Mouse (Mus musculus) embryonic facial prominence, embryonic 11.5 days (tissue): ENCODE results near the gene Tox2. TPM values are rescaled to one million over a fixed set of nuclear protein-coding genes. Genes with fewer than 3 reads are reported as not detected.
A peak's percentile ranks its signal among the peaks of the same experiment; 100 is the strongest.

Source experiments
- ATAC-seq: fragments of 200-750 bp; cut with Nextera tagmentation; replicated peaks from 2 replicates; pipeline ENCODE4 v1.8.0; 2017; ENCODE audit warnings: low read depth; ENCODE audit not compliant: insufficient number of reproducible peaks, low FRiP score, low TSS enrichment
- DNase-seq: peaks from one replicate; pipeline ENCODE4 v3.0.0-alpha.2; 2015; ENCODE audit warnings: low spot score
- H3K27ac ChIP-seq: fragments of 300-500 bp; sonication (generic); replicated peaks from 2 replicates; pipeline ENCODE4 v1.5.1; 2014; ENCODE audit warnings: mild to moderate bottlenecking, low read depth, low read length, control low read depth
- H3K27me3 ChIP-seq: fragments of 300-500 bp; sonication (generic); 2 replicates; pipeline ENCODE4 v1.6.1; 2014; ENCODE audit warnings: mild to moderate bottlenecking, low read length, moderate library complexity, mixed read lengths; ENCODE audit not compliant: control insufficient read depth, insufficient read depth
- H3K36me3 ChIP-seq: fragments of 300-500 bp; sonication (generic); replicated peaks from 2 replicates; pipeline ENCODE4 v1.6.1; 2014; ENCODE audit warnings: low read depth, mild to moderate bottlenecking, low read length, moderate library complexity, mixed read lengths; ENCODE audit not compliant: control insufficient read depth, insufficient read depth
- H3K4me1 ChIP-seq: fragments of 300-500 bp; sonication (generic); 2 replicates; pipeline ENCODE4 v1.6.1; 2014; ENCODE audit warnings: low read length, mixed read lengths; ENCODE audit not compliant: control insufficient read depth, insufficient read depth
- H3K4me2 ChIP-seq: fragments of 300-500 bp; sonication (generic); 2 replicates; pipeline ENCODE4 v1.6.1; 2014; ENCODE audit warnings: low read depth, mild to moderate bottlenecking, control low read depth, low read length, moderate library complexity
- H3K4me3 ChIP-seq: fragments of 300-500 bp; sonication (generic); 2 replicates; pipeline ENCODE4 v1.5.1; 2014; ENCODE audit warnings: low read depth, low read length, control low read depth
- H3K9ac ChIP-seq: fragments of 300-500 bp; sonication (generic); replicated peaks from 2 replicates; pipeline ENCODE4 v1.6.1; 2014; ENCODE audit warnings: mild to moderate bottlenecking, control low read depth, low read length
- H3K9me3 ChIP-seq: fragments of 300-500 bp; sonication (generic); replicated peaks from 2 replicates; pipeline ENCODE4 v1.6.1; 2016; ENCODE audit warnings: mild to moderate bottlenecking, low read length, inconsistent platforms, mixed read lengths; ENCODE audit not compliant: control insufficient read depth
- WGBS: fragments of 180-500 bp; shearing (Covaris S2); extraction: QIAGEN DNeasy Blood & Tissue Kit; methylation state at CpG from one replicate; pipeline ENCODE4 v1.1.7; 2014; 5-methylcytosine and 5-hydroxymethylcytosine counted together
- polyA plus RNA-seq: library from polyadenylated mRNA; unstranded; fragments of >200 nt; fragmentation: Nextera tagmentation; extraction: Ambion mirVana; gene quantifications from 2 replicates; pipeline ENCODE4 v1.2.1, GENCODE M21; 2014

Gene Tox2
- 10.8 and 13.2 TPM in 2 replicates for polyA plus RNA-seq

DNA sequence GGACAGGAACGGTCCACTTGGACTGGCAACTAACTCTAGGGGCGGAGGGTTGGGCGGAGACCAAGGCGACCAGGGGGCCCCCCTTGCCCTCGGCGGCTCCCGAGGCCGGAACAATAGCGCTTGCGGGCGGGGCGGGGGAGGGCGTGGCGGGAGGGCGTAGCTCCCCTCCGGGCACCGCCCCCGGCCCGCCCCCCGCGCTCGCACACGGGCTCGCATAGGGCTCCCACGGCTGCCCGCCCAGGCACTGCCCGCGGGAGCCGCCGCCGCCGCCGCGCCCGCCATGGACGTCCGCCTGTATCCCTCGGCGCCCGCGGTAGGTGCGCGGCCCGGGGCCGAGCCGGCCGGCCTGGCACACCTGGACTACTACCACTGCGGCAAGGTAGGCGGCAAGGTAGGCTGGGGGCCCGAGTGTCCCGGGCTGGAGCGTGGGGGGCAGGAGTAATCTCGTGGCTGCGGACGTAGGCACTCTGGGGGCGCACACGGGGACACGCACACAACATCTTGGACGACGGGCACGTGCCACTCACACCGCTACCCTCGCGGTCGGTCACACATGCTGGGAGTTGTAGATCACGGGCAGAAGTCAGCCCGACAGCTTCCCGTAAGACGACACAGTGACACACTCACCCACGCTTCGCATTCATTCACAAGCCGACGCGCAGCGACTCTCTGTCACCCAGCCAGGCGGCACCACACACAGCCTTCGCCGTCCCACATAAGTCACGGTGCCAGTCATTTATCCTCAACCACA lies at the start of gene Tox2:
Gene Tox2 (plus strand): TSS at position 242 of the 751 bp plus-strand sequence.
- no peaks in the 10 kb centered on the region for H3K9me3 ChIP-seq
- peak within 1 kb of the TSS; percentile 68 for H3K9ac ChIP-seq
- H3K36me3 ChIP-seq: no peaks in the 10 kb centered on the region
- ATAC-seq (peak; percentile 82), DNase-seq (peak; percentile 78)
- peaks cover 4% of the 10 kb centered on the region; the same call in 1 of the 2 replicates for H3K4me1 ChIP-seq
- WGBS: under 1% methylated on average over 77 of the region's 79 CpGs
- H3K4me2 ChIP-seq: peak within 1 kb of the TSS; percentile 89
- peaks cover 34% of the 10 kb centered on the region for H3K27me3 ChIP-seq
- peak within 1 kb of the TSS; percentile 58 for H3K4me3 ChIP-seq
- H3K27ac ChIP-seq: no peak within 1 kb of the TSS

DNA sequence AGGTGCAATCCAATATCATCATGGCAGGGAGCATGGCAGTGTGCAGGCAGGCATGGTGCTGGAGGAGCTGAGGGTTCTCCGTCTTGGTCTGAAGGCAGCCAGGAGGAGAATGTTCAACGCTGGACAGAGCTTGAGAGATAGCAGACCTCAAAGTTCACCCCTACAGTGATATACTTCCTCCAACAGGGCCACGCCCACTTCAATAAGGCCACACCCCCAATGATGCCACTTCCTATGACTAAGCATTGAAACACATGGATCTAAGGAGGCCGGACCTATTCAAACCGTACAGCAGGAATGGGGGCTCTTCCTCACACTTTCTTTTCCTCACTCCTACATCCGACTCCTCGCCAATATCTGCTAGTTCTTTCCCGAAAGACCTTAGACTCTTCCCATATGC lies 48.3 kb upstream of the Tox2 start:
- Histone ChIP-seq H3K9me3 (no peaks in the 10 kb centered on the region), H3K27ac (no peak overlapping the region), H3K27me3 (no peaks in the 10 kb centered on the region), H3K4me2 (no peak overlapping the region), H3K4me1 (no peaks in the 10 kb centered on the region), H3K9ac (no peak overlapping the region), H3K4me3 (no peak overlapping the region), H3K36me3 (no peaks in the 10 kb centered on the region)
- DNase-seq (no peak), ATAC-seq (no peak)
- WGBS: 84% methylated on average over 8 of the region's 8 CpGs

DNA sequence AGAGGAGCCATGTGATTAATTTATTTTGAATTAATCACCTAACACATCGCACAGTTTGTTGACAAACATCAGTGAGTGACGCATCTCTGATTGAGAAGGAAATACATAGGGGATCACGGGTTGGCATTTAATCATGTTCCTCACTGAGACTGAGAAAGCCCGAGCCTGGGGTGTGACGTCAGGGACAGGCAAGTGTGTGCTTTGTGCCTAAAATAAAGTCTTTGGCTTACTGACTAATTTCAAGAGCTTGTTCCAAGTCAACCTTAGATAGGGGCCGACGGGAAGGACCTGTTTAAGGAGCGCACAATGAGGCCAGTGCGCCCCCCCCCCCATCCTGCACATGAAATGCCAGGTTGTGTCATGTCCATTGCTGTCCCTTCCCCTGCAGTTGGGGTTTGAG lies 43.9 kb upstream of the Tox2 start:
- WGBS: 91% methylated on average over 9 of the region's 9 CpGs

DNA sequence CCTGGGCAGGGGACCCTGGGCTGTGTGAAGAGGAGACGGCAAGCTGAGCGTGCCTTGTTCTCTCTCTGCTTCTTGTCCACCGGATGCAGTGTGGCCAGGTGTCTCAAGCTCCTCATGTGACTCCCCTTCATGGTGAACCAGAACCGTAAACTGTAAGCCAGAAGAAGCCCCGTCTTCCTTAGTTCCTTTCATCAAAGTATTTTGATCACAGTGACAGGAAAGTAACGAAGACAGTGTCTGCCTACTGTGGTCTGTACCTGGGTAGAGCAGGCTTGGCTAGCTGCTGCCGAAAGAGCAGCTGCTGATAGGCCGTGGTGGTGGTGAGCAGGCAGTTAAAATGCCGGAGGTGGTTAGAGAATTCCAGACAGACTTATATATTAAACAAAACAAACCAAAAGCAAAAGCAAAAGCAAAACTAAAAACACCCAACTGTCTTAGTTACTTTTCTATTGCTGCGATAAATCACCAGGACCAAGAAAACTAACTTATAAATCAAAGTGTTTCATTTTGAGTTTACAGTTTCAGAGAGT lies 38.4 kb upstream of the Tox2 start:
- Histone ChIP-seq H3K9me3 (no peaks in the 10 kb centered on the region; the same call in 1 of the 2 replicates), H3K27ac (no peak overlapping the region), H3K36me3 (no peaks in the 10 kb centered on the region), H3K9ac (no peak overlapping the region), H3K4me3 (no peak overlapping the region), H3K27me3 (no peaks in the 10 kb centered on the region), H3K4me1 (no peaks in the 10 kb centered on the region), H3K4me2 (no peak overlapping the region)
- ATAC-seq (no peak), DNase-seq (no peak)
- WGBS: 87% methylated on average over 10 of the region's 10 CpGs

More for the DNA sequence above, 43.9 kb upstream of the Tox2 start:
- Histone ChIP-seq H3K9me3 (no peaks in the 10 kb centered on the region; the same call in 1 of the 2 replicates), H3K27me3 (no peaks in the 10 kb centered on the region), H3K27ac (no peak overlapping the region), H3K36me3 (no peaks in the 10 kb centered on the region), H3K4me1 (no peaks in the 10 kb centered on the region), H3K9ac (no peak overlapping the region), H3K4me3 (no peak overlapping the region), H3K4me2 (no peak overlapping the region)
- no peak for ATAC-seq
- DNase-seq: no peak

DNA sequence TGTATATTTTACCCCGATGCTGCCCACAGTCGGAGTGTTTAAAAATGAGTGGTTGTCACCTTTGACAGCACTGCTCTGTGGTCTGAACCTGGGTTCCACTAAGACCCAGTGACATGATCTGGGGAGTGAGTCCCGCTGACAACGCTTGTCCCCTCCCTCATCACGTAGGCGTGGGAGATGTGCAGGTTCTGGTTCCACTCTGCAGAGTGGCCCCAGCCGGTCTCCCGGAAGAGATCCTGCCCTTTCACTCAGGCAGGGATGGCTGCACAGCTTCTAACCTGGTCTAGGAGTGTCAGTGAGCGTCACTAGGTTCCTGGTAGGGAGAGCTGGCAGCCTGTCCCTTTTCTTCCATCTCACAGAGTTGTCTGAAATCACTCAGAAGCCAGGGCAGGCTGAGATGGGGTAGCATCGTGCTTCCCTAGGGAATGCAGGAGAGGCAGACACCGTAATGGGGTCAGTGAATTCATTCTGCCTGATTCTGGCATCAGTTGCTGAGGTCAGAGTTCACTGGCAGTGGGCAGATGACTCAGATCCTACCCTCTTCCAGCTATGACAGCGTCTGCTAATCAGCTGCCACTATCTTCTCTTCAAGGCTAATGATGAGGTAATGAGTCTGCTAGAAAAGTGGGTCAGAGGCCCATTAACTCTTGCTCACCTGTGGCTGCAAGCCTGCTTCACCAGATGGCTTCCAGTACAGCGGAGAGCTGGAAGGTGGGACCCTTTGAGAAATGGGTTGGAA lies 36.7 kb upstream of the Tox2 start:
- H3K4me2 ChIP-seq: no peak overlapping the region
- no peak for DNase-seq
- no peaks in the 10 kb centered on the region for H3K36me3 ChIP-seq
- no peaks in the 10 kb centered on the region for H3K4me1 ChIP-seq
- no peaks in the 10 kb centered on the region; the same call in 1 of the 2 replicates for H3K9me3 ChIP-seq
- no peak overlapping the region for H3K4me3 ChIP-seq
- peak; percentile 49; the same call in 1 of the 2 replicates for ATAC-seq
- no peaks in the 10 kb centered on the region for H3K27me3 ChIP-seq
- 56% methylated on average over 13 of the region's 13 CpGs for WGBS
- H3K27ac ChIP-seq: no peak overlapping the region
- no peak overlapping the region for H3K9ac ChIP-seq

DNA sequence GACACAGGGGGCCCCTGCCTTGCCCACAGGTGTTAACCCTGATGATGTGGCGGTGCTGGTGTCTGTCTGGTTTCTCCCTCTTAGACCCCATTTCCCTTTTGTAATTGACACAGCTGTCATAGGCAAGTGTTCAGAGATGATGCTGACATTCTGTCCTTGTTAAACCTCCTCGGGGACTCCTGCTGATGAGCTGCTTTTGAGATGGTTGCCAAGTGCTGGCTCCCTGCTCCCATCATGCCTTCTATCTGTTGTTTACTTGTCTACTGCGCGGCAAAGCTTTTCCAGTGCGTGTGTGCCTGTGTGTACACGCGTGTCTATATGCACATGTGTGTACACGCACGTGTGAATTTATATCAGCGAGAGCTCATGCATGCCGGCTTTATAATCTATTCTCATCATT lies 31.0 kb upstream of the Tox2 start:
- H3K4me2 ChIP-seq: no peak overlapping the region
- H3K9me3 ChIP-seq: no peaks in the 10 kb centered on the region
- no peaks in the 10 kb centered on the region for H3K36me3 ChIP-seq
- no peak overlapping the region for H3K27ac ChIP-seq
- H3K27me3 ChIP-seq: no peaks in the 10 kb centered on the region
- WGBS: 88% methylated on average over 11 of the region's 11 CpGs
- DNase-seq (no peak), ATAC-seq (no peak)
- H3K9ac ChIP-seq: no peak overlapping the region
- H3K4me3 ChIP-seq: no peak overlapping the region
- H3K4me1 ChIP-seq: no peaks in the 10 kb centered on the region

DNA sequence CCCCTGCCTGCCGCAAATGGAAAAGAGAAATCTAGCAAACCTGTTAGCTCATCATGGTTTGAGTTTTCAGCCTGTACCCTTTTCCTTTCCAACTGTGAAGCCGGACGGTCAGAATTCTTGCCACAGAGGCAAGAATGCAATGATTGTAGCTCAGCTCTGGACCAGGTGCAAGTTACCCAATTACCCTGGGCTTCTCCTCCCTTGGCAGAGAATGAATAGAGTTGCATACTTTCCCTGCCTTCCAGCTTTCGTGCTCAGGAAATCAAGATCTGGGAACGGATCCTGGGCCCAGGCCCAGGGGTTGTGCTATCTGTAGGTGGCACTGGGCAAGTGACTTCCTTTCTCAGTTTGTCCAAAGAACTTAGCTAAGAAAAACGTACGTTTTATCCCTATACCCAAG lies 28.9 kb upstream of the Tox2 start:
- Histone ChIP-seq H3K4me2 (no peak overlapping the region), H3K4me3 (no peak overlapping the region), H3K9me3 (no peaks in the 10 kb centered on the region), H3K27me3 (no peaks in the 10 kb centered on the region), H3K36me3 (no peaks in the 10 kb centered on the region), H3K27ac (no peak overlapping the region), H3K4me1 (no peaks in the 10 kb centered on the region), H3K9ac (no peak overlapping the region)
- no peak for ATAC-seq
- WGBS: 74% methylated on average over 7 of the region's 7 CpGs
- DNase-seq: no peak

DNA sequence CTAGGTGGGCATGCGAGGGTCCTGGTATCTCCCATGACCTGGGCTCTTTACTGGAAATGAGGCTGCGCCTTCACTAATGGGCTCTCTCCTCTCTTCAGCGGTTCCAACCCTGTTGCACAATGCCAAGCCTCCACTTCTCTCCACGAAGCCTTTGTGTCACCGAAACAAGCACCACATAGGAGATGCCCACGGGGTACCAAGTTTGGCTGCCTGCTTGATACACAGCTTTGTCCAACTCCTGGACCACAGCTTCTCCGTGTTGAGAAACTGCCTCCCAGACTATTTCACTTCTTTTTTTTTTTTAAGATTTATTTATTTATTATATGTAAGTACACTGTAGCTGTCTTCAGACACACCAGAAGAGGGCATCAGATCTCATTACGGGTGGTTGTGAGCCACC lies 27.1 kb upstream of the Tox2 start:
- no peaks in the 10 kb centered on the region for H3K36me3 ChIP-seq

More for the DNA sequence above, 27.1 kb upstream of the Tox2 start:
- Histone ChIP-seq H3K4me2 (no peak overlapping the region), H3K9ac (no peak overlapping the region), H3K9me3 (no peaks in the 10 kb centered on the region), H3K4me1 (no peaks in the 10 kb centered on the region), H3K27me3 (no peaks in the 10 kb centered on the region), H3K27ac (no peak overlapping the region), H3K4me3 (no peak overlapping the region)
- WGBS: 91% methylated on average over 7 of the region's 8 CpGs
- ATAC-seq (no peak), DNase-seq (no peak)
